Mouse (Mus musculus) myocyte (in vitro differentiated cells): ENCODE measurements around the gene Txndc2.

ENCODE experiments used
- CEBPB ChIP-seq: IDR thresholded peaks from 2 replicates; pipeline ENCODE4 v1.6.1; 2011; ENCODE audit warnings: mild to moderate bottlenecking, moderate library complexity; ENCODE audit not compliant: poor library complexity, insufficient read depth, severe bottlenecking
- MAX ChIP-seq: IDR thresholded peaks from one replicate; pipeline ENCODE4 v1.6.1; 2011; ENCODE audit warnings: low read depth, mild to moderate bottlenecking, control low read depth
- POLR2A ChIP-seq: IDR thresholded peaks from one replicate; pipeline ENCODE4 v1.6.1; 2011; ENCODE audit warnings: low read depth, mild to moderate bottlenecking, control low read depth, moderate library complexity; ENCODE audit not compliant: insufficient read length
- POLR2AphosphoS2 ChIP-seq: IDR thresholded peaks from one replicate; pipeline ENCODE4 v1.6.1; 2011; ENCODE audit warnings: low read depth, control low read depth; ENCODE audit not compliant: insufficient read length
- REST ChIP-seq: IDR thresholded peaks from one replicate; pipeline ENCODE4 v1.6.1; 2011; ENCODE audit warnings: mild to moderate bottlenecking, control low read depth, moderate library complexity; ENCODE audit not compliant: insufficient read depth, insufficient read length
- TCF12 ChIP-seq: IDR thresholded peaks from one replicate; pipeline ENCODE4 v1.6.1; 2011; ENCODE audit warnings: mild to moderate bottlenecking, control low read depth; ENCODE audit not compliant: poor library complexity, insufficient read depth, severe bottlenecking

DNA sequence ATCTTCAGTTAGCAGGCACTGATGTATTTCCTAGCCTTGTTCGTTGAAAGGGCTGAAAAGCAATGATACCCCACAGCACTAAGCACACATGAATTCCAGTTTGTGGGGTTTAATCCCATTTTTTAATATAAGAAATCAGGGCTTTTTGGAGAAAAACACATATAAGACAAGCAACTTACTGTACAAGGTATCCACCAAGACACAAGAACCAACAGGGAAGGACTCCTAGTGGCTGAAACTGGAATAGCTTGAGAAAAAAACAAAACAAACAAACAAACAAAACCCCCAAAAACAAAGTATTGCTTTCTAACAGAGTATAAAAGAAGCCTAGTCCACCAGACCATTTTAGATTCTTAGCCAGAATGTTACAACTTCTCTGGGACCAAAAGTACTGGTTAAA lies 35.8 kb upstream of the Txndc2 start:
- TF ChIP-seq POLR2A = no peak
- TF ChIP-seq REST = no peak
- TF ChIP-seq TCF12 = no peak
- no peak for TF ChIP-seq POLR2AphosphoS2
- no peak for TF ChIP-seq MAX
- no peak for TF ChIP-seq CEBPB
